Mouse (Mus musculus) erythroblast, embryonic 14.5 days (primary cell): ENCODE results near the gene Tmem266.

Experiments used
- GATA1 ChIP-seq: IDR thresholded peaks from 2 replicates; pipeline ENCODE4 v1.6.1; 2012; ENCODE audit warnings: low read length, inconsistent platforms, mixed read lengths
- TAL1 ChIP-seq: IDR thresholded peaks from 3 replicates; pipeline ENCODE4 v1.6.1; 2012; ENCODE audit warnings: low read length, inconsistent platforms, mixed read lengths

- TF ChIP-seq GATA1 (no peak), TAL1 (no peak)
Measured at GRCm38 (mm10) chr9:55406773-55407172, 80.1 kb downstream of the Tmem266 start.
